Mouse (Mus musculus) heart, embryonic 14.5 days (tissue): ENCODE results near the gene P2ry13. TPM values are rescaled to one million over a fixed set of nuclear protein-coding genes. Genes with fewer than 3 reads are reported as not detected.

ENCODE experiments used
- ATAC-seq: fragments of 200-750 bp; cut with Nextera tagmentation; 2 replicates; pipeline ENCODE4 v1.8.0; 2017; ENCODE audit warnings: low read depth, moderate TSS enrichment; ENCODE audit not compliant: insufficient number of reproducible peaks, insufficient read depth, low FRiP score
- H3K27ac ChIP-seq, 2 experiments: fragments of 200-500 bp in 1 of 2; fragments of 300-500 bp in 1 of 2; sonication (generic) in 1 of 2; replicated peaks in 1 of 2; 2 replicates each; pipeline ENCODE4 v1.5.1; 2012 to 2014; ENCODE audit warnings: low read depth in 2 of 2, low read length in 2 of 2, control low read depth in 1 of 2, mild to moderate bottlenecking in 1 of 2, mixed read lengths in 1 of 2; ENCODE audit not compliant: control insufficient read depth in 1 of 2, insufficient read depth in 1 of 2
- H3K27me3 ChIP-seq: fragments of 300-500 bp; sonication (generic); 2 replicates; pipeline ENCODE4 v1.6.1; 2014; ENCODE audit warnings: mild to moderate bottlenecking, low read length, control low read depth; ENCODE audit not compliant: control insufficient read depth, insufficient read depth
- H3K36me3 ChIP-seq: fragments of 300-500 bp; sonication (generic); 2 replicates; pipeline ENCODE4 v1.6.1; 2014; ENCODE audit warnings: mild to moderate bottlenecking, control low read depth, low read length, mixed read lengths; ENCODE audit not compliant: control insufficient read depth, insufficient read depth
- H3K4me1 ChIP-seq, 2 experiments: fragments of 200-500 bp in 1 of 2; fragments of 300-500 bp in 1 of 2; sonication (generic) in 1 of 2; 2 replicates each; pipeline ENCODE4 v1.6.1; 2012 to 2014; ENCODE audit warnings: low read length in 2 of 2, control low read depth in 1 of 2, mixed read lengths in 1 of 2; ENCODE audit not compliant: control insufficient read depth in 2 of 2, insufficient read depth in 2 of 2
- H3K4me2 ChIP-seq: fragments of 300-500 bp; sonication (generic); 2 replicates; pipeline ENCODE4 v1.6.1; 2014; ENCODE audit warnings: mild to moderate bottlenecking, low read length
- H3K4me3 ChIP-seq, 2 experiments: fragments of 200-500 bp in 1 of 2; fragments of 300-500 bp in 1 of 2; sonication (generic) in 1 of 2; 2 replicates each; pipeline ENCODE4 v1.5.1; 2012 to 2014; ENCODE audit warnings: low read length in 2 of 2, mild to moderate bottlenecking in 2 of 2, control low read depth in 1 of 2, low read depth in 1 of 2, moderate library complexity in 1 of 2; ENCODE audit not compliant: control insufficient read depth in 1 of 2, insufficient read depth in 1 of 2
- H3K9ac ChIP-seq: fragments of 300-500 bp; sonication (generic); 2 replicates; pipeline ENCODE4 v1.6.1; 2014; ENCODE audit warnings: mild to moderate bottlenecking, low read length
- H3K9me3 ChIP-seq: fragments of 300-500 bp; sonication (generic); 2 replicates; pipeline ENCODE4 v1.6.1; 2016; ENCODE audit warnings: low read length, control low read depth; ENCODE audit not compliant: control insufficient read depth
- WGBS: fragments of 180-500 bp; shearing (Covaris S2); extraction: QIAGEN DNeasy Blood & Tissue Kit; methylation state at CpG from one replicate; pipeline ENCODE4 v1.1.7; 2014; 5-methylcytosine and 5-hydroxymethylcytosine counted together
- polyA plus RNA-seq: library from polyadenylated mRNA; unstranded; fragments of >200 nt; fragmentation: Nextera tagmentation; extraction: Ambion mirVana; gene quantifications from 2 replicates; pipeline ENCODE4 v1.2.1, GENCODE M21; 2014

Gene P2ry13
- polyA plus RNA-seq, 1 experiment from 2014 or later, result 0.78 TPM

GRCm38 (mm10) chr3:59175234-59175633 is 35.4 kb downstream of the P2ry13 start:
- Histone ChIP-seq H3K9ac (no peak overlapping the region), H3K4me3 (no peak overlapping the region), H3K36me3 (no peaks in the 10 kb centered on the region), H3K27ac (no peak overlapping the region), H3K4me1 (peaks cover 3 to 15% of the 10 kb centered on the region in 2 experiments), H3K9me3 (no peaks in the 10 kb centered on the region), H3K4me2 (no peak overlapping the region), H3K27me3 (no peaks in the 10 kb centered on the region)
- 33% methylated on average over 5 of the region's 5 CpGs for WGBS
- ATAC-seq, result no peak

GRCm38 (mm10) chr3:59174426-59175154 is 36.1 kb downstream of the P2ry13 start:
- Histone ChIP-seq H3K27ac (no peak overlapping the region), H3K9me3 (no peaks in the 10 kb centered on the region), H3K4me1 (peaks cover 7 to 21% of the 10 kb centered on the region in 2 experiments), H3K36me3 (no peaks in the 10 kb centered on the region), H3K4me3 (no peak overlapping the region), H3K4me2 (no peak overlapping the region), H3K27me3 (no peaks in the 10 kb centered on the region), H3K9ac (no peak overlapping the region)
- no peak for ATAC-seq
- WGBS, result 71% methylated on average over 6 of the region's 6 CpGs

DNA sequence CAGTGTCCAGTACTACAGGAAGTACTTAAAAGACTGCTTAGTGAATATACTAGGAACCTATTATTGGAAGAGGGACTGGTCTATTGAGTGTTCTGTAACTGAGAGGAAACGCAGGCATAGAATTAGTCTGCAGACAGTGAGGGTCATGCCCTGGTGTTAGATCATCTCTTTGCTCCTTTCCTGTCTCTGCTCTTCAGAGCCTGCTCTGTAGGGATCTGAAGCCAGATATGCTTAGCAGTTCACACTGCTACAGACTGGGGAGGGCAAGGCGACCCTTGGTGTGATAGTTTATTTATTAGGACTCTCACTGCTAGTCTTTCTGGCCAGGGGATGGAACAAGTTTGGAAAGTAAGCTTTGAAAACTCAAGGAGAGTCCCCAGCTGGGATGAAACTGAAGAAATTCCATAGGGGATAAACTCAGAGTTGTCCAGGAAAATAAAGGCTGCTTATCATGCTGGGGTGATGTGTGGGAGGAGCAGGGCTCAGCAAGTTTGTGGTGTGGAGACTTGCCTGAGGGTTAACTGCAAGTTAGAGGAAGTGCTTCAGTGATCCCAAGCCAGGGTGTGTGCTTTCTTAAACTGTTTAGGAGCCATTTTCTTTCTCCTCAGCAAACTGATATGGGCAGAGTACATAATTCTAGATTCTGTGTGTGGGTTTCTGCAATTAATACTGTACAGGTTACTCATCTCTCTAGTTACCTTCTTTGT is 40.6 kb downstream of the P2ry13 start:
- WGBS, result 22% methylated on average over 2 of the region's 2 CpGs
- Histone ChIP-seq H3K9me3 (no peaks in the 10 kb centered on the region), H3K27me3 (no peaks in the 10 kb centered on the region), H3K4me1 (peaks cover 4 to 13% of the 10 kb centered on the region in 2 experiments; a peak in 3 of 4 replicates), H3K4me2 (no peak overlapping the region), H3K9ac (no peak overlapping the region), H3K36me3 (no peaks in the 10 kb centered on the region), H3K4me3 (no peak overlapping the region), H3K27ac (no peak overlapping the region)
- ATAC-seq, result no peak

DNA sequence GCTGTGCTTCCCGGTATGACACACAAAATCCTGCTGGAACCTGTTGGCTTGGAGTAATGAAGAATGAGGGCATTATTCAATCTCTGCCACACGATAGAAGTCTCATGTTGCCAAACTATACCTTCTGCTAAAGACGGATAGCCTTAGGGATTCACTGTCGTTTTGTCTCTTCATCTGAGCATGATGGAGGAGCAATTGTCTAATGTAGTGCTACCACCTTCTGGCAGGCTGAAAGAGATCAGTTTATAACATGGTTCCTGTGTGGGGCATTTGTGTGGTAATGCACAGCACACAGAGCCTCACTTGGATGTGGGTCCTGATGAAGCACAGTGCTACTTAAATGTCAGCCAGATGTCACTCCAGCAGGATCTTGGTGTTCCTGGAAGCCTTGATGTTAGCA is 41.5 kb downstream of the P2ry13 start:
- H3K9ac ChIP-seq, result no peak overlapping the region
- no peak overlapping the region for H3K4me2 ChIP-seq
- H3K9me3 ChIP-seq, result no peaks in the 10 kb centered on the region
- WGBS, result 81% methylated on average over 4 of the region's 4 CpGs
- no peak for ATAC-seq
- H3K27me3 ChIP-seq, result no peaks in the 10 kb centered on the region
- H3K4me3 ChIP-seq, result no peak overlapping the region
- no peak overlapping the region for H3K27ac ChIP-seq
- no peaks in the 10 kb centered on the region for H3K36me3 ChIP-seq
- H3K4me1 ChIP-seq, result peaks cover 4 to 13% of the 10 kb centered on the region in 2 experiments; a peak in 3 of 4 replicates

- H3K27me3 ChIP-seq, result no peaks in the 10 kb centered on the region
- H3K4me1 ChIP-seq, result peaks cover 4 to 13% of the 10 kb centered on the region in 2 experiments; a peak in 3 of 4 replicates
- 86% methylated on average over 6 of the region's 6 CpGs for WGBS
- H3K9me3 ChIP-seq, result no peaks in the 10 kb centered on the region
- no peaks in the 10 kb centered on the region for H3K36me3 ChIP-seq
- no peak overlapping the region for H3K27ac ChIP-seq
- H3K4me3 ChIP-seq, result no peak overlapping the region
- no peak overlapping the region for H3K9ac ChIP-seq
- H3K4me2 ChIP-seq, result no peak overlapping the region
- ATAC-seq, result no peak
Measured at GRCm38 (mm10) chr3:59168476-59168875, 42.2 kb downstream of the P2ry13 start.

- Histone ChIP-seq H3K27ac (no peak overlapping the region), H3K4me3 (no peak overlapping the region), H3K9ac (no peak overlapping the region), H3K36me3 (no peaks in the 10 kb centered on the region), H3K27me3 (no peaks in the 10 kb centered on the region), H3K4me1 (peaks cover 4 to 13% of the 10 kb centered on the region in 2 experiments; a peak in 3 of 4 replicates), H3K9me3 (no peaks in the 10 kb centered on the region), H3K4me2 (no peak overlapping the region)
- WGBS, result 81% methylated on average over 2 of the region's 2 CpGs
- ATAC-seq, result no peak
Measured at GRCm38 (mm10) chr3:59167417-59168054, 43.1 kb downstream of the P2ry13 start.

GRCm38 (mm10) chr3:59160465-59160864 is 50.2 kb downstream of the P2ry13 start:
- no peak overlapping the region for H3K4me2 ChIP-seq
- ATAC-seq, result no peak
- H3K4me3 ChIP-seq, result no peak overlapping the region
- 94% methylated on average over 1 of the region's 1 CpGs for WGBS
- no peaks in the 10 kb centered on the region for H3K36me3 ChIP-seq
- H3K9me3 ChIP-seq, result no peaks in the 10 kb centered on the region
- no peaks in the 10 kb centered on the region for H3K4me1 ChIP-seq
- H3K9ac ChIP-seq, result no peak overlapping the region
- H3K27ac ChIP-seq, result no peak overlapping the region
- no peaks in the 10 kb centered on the region for H3K27me3 ChIP-seq
